Mouse (Mus musculus): ENCODE results near the gene Mrps26. TPM values are rescaled to one million over a fixed set of nuclear protein-coding genes. Genes with fewer than 3 reads are reported as not detected.

Gene Mrps26
- polyA plus RNA-seq (2012; rRNA removed), result 41.4 and 106 TPM in 2 replicates

GRCm38 (mm10) chr2:130563212-130564055 is at the start of gene Mrps26:
Gene Mrps26 (plus strand): TSS chr2:130563742.

GRCm38 (mm10) chr2:130575873-130576272 is 12.3 kb downstream of the Mrps26 start, which contains the start of gene Oxt:
Gene Oxt (plus strand): TSS chr2:130576173.

GRCm38 (mm10) chr2:130582552-130582951 is 19.0 kb downstream of the Mrps26 start, which contains the start of gene Avp:
Gene Avp (minus strand): TSS chr2:130582554.

Other genes starting within 250 kb of the Mrps26 start
- 2.8 and 2.9 TPM in 2 replicates for gene Cpxm1, start 166.2 kb upstream of the Mrps26 start, polyA plus RNA-seq (2012; rRNA removed)
- gene Gm28372, start 158.5 kb upstream of the Mrps26 start, polyA plus RNA-seq (2012; rRNA removed), result not detected in 2 replicates
- gene 1700020A23Rik, start 158.5 kb upstream of the Mrps26 start, polyA plus RNA-seq (2012; rRNA removed), result not detected in 2 replicates
- gene Tmem239, start 157.3 kb upstream of the Mrps26 start, polyA plus RNA-seq (2012; rRNA removed), result not detected in 2 replicates
- 16.4 and 21.5 TPM in 2 replicates for gene Vps16, start 139.4 kb upstream of the Mrps26 start, polyA plus RNA-seq (2012; rRNA removed)
- 9.5 and 9.6 TPM in 2 replicates for gene Pced1a, start 139.0 kb upstream of the Mrps26 start, polyA plus RNA-seq (2012; rRNA removed)
- gene Ptpra, start 113.5 kb upstream of the Mrps26 start, polyA plus RNA-seq (2012; rRNA removed), result 18.1 and 19.6 TPM in 2 replicates
- 0.40 TPM in 1 of 2 replicates, not detected in the other for gene Oxt, start 12.4 kb downstream of the Mrps26 start, polyA plus RNA-seq (2012; rRNA removed)
- gene Avp, start 18.8 kb downstream of the Mrps26 start, polyA plus RNA-seq (2012; rRNA removed), result 0.20 and 0.54 TPM in 2 replicates
- 0.11 and 0.21 TPM in 2 replicates for gene Fastkd5, start 66.3 kb downstream of the Mrps26 start, polyA plus RNA-seq (2012; rRNA removed)
- gene Ubox5, start 66.3 kb downstream of the Mrps26 start, polyA plus RNA-seq (2012; rRNA removed), result 2.5 TPM in 2 replicates
- gene Lzts3, start 79.1 kb downstream of the Mrps26 start, polyA plus RNA-seq (2012; rRNA removed), result 10.8 and 10.9 TPM in 2 replicates
- 52.1 and 70.8 TPM in 2 replicates for gene Ddrgk1, start 100.9 kb downstream of the Mrps26 start, polyA plus RNA-seq (2012; rRNA removed)
- 15.1 and 16.4 TPM in 2 replicates for gene Itpa, start 103.9 kb downstream of the Mrps26 start, polyA plus RNA-seq (2012; rRNA removed)
- gene Slc4a11, start 133.8 kb downstream of the Mrps26 start, polyA plus RNA-seq (2012; rRNA removed), result 0.46 and 0.56 TPM in 2 replicates

Data from stomach, adult 2 months (tissue).